Mouse (Mus musculus): Measurements from ENCODE around the gene Asb10. TPM values are rescaled to one million over a fixed set of nuclear protein-coding genes. Genes with fewer than 3 reads are reported as not detected.
A peak's percentile ranks its signal among the peaks of the same experiment; 100 is the strongest.

Gene Asb10
- polyA plus RNA-seq, 1 experiment = 0.42 TPM

- no peak overlapping the region for H3K27ac ChIP-seq (ENCODE audit: insufficient read depth, low read length)
- TF ChIP-seq CTCF (IDR thresholded peaks at IDR 0.05; ENCODE audit: extremely low read depth, insufficient read depth, low read length) = no peak
- no peak for TF ChIP-seq POLR2A (IDR thresholded peaks at IDR 0.05; ENCODE audit: extremely low read depth, insufficient read depth, low read length)
Observed at GRCm38 (mm10) chr5:24537618-24538017, 3.2 kb downstream of the Asb10 start.

DNA sequence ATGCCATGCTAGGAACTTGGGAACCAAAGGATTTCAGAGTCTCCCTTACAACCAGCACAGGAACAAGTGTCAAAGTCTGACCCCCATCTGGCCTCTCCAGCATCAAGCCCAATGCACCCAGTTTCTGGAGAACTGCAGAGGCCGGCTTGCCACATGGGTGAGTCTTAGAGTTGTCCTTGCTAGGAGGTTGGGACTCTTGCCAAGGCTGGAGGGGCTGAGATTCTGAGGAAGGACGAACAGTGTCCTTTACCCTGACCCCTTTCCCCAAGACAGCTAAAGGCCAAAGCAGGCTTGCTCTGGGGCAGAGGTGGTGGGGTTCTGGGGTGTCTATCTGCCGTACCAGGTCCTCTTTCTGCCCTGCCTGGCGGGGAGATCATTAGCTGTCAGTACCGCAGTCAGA is 4.3 kb downstream of the Asb10 start:
- Histone ChIP-seq H3K4me1 (ENCODE audit: control insufficient read depth, insufficient read depth, low read length) (peaks cover 2% of the 10 kb centered on the region; the same call in 1 of the 2 replicates), H3K27ac (ENCODE audit: insufficient read depth, low read length) (no peak overlapping the region), H3K4me3 (ENCODE audit: insufficient read depth, low read length) (no peak overlapping the region)
- TF ChIP-seq POLR2A (IDR thresholded peaks at IDR 0.05; ENCODE audit: extremely low read depth, insufficient read depth, low read length) (no peak), CTCF (IDR thresholded peaks at IDR 0.05; ENCODE audit: extremely low read depth, insufficient read depth, low read length) (no peak)

More at GRCm38 (mm10) chr5:24537618-24538017, 3.2 kb downstream of the Asb10 start:
- H3K4me3 ChIP-seq (ENCODE audit: insufficient read depth, low read length) = no peak overlapping the region
- H3K4me1 ChIP-seq (ENCODE audit: control insufficient read depth, insufficient read depth, low read length) = peaks cover 2% of the 10 kb centered on the region; the same call in 1 of the 2 replicates

DNA sequence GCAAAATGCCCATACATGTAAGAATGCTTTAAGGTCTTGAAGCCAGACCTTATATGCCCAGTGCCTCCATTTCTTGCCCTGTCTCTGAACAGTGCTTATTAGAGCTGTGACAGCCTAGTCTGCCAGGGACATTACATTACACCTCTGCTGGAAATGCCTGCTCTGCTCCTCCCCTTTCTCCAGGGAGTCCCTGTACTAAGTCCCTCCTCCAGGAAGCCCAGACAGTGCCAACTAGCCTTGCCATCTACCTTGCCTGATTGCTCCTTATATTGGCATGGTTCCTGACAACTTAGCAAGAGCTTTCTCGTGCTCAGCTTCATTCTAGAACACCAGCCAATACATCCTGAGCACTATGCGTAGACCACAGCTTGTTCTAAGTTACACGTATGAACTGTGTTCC is 5.0 kb downstream of the Asb10 start:
- Histone ChIP-seq H3K4me3 (ENCODE audit: insufficient read depth, low read length) (no peak overlapping the region), H3K27ac (ENCODE audit: insufficient read depth, low read length) (no peak overlapping the region), H3K4me1 (ENCODE audit: control insufficient read depth, insufficient read depth, low read length) (no peaks in the 10 kb centered on the region)
- TF ChIP-seq CTCF (IDR thresholded peaks at IDR 0.05; ENCODE audit: extremely low read depth, insufficient read depth, low read length) = no peak
- no peak for TF ChIP-seq POLR2A (IDR thresholded peaks at IDR 0.05; ENCODE audit: extremely low read depth, insufficient read depth, low read length)

GRCm38 (mm10) chr5:24534292-24534691 is 6.5 kb downstream of the Asb10 start:
- H3K27ac ChIP-seq (ENCODE audit: insufficient read depth, low read length) = no peak overlapping the region
- H3K4me3 ChIP-seq (ENCODE audit: insufficient read depth, low read length) = no peak overlapping the region
- TF ChIP-seq POLR2A (IDR thresholded peaks at IDR 0.05; ENCODE audit: extremely low read depth, insufficient read depth, low read length) (no peak), CTCF (IDR thresholded peaks at IDR 0.05; ENCODE audit: extremely low read depth, insufficient read depth, low read length) (no peak)
- H3K4me1 ChIP-seq (ENCODE audit: control insufficient read depth, insufficient read depth, low read length) = no peaks in the 10 kb centered on the region

- Histone ChIP-seq H3K4me3 (ENCODE audit: insufficient read depth, low read length) (no peak overlapping the region), H3K27ac (ENCODE audit: insufficient read depth, low read length) (no peak overlapping the region), H3K4me1 (ENCODE audit: control insufficient read depth, insufficient read depth, low read length) (no peaks in the 10 kb centered on the region)
- TF ChIP-seq CTCF (IDR thresholded peaks at IDR 0.05; ENCODE audit: extremely low read depth, insufficient read depth, low read length) = no peak
- TF ChIP-seq POLR2A (IDR thresholded peaks at IDR 0.05; ENCODE audit: extremely low read depth, insufficient read depth, low read length) = no peak
Observed at GRCm38 (mm10) chr5:24533391-24533790, 7.4 kb downstream of the Asb10 start.

GRCm38 (mm10) chr5:24530042-24530689 is 10.6 kb downstream of the Asb10 start:
- no peaks in the 10 kb centered on the region for H3K4me1 ChIP-seq (ENCODE audit: control insufficient read depth, insufficient read depth, low read length)
- no peak overlapping the region for H3K27ac ChIP-seq (ENCODE audit: insufficient read depth, low read length)
- no peak overlapping the region for H3K4me3 ChIP-seq (ENCODE audit: insufficient read depth, low read length)
- TF ChIP-seq CTCF (IDR thresholded peaks at IDR 0.05; ENCODE audit: extremely low read depth, insufficient read depth, low read length) (peak; percentile 100), POLR2A (IDR thresholded peaks at IDR 0.05; ENCODE audit: extremely low read depth, insufficient read depth, low read length) (no peak)

- no peak for TF ChIP-seq POLR2A (IDR thresholded peaks at IDR 0.05; ENCODE audit: extremely low read depth, insufficient read depth, low read length)
- no peak overlapping the region for H3K4me3 ChIP-seq (ENCODE audit: insufficient read depth, low read length)
- no peak overlapping the region for H3K27ac ChIP-seq (ENCODE audit: insufficient read depth, low read length)
- H3K4me1 ChIP-seq (ENCODE audit: control insufficient read depth, insufficient read depth, low read length) = no peaks in the 10 kb centered on the region
Observed at GRCm38 (mm10) chr5:24527780-24528179, 13.0 kb downstream of the Asb10 start.

DNA sequence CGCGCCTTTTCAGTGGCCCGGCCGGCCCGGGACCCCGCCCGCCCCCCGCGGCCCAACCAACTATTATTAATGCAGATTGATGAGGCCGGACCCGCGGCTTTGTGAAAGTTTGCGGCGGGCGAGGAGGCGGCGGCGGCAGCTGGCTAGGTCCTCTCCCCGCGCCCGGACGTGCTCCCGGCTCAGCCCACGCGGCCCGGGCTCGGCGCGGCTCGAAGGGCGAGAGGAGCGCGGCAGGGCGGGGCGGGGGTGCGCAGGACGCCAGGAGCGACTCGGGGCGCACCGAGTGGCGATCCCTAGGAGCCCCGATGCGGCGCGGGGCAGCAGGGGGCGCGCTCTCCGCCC is 13.9 kb downstream of the Asb10 start, which contains the start of gene Gbx1:
Gene Gbx1, minus strand, starts transcription at position 314 of the 342 bp plus-strand sequence.
- Histone ChIP-seq H3K4me1 (ENCODE audit: control insufficient read depth, insufficient read depth, low read length) (no peaks in the 10 kb centered on the region), H3K27ac (ENCODE audit: insufficient read depth, low read length) (no peak within 1 kb of the TSS), H3K4me3 (ENCODE audit: insufficient read depth, low read length) (no peak within 1 kb of the TSS)
- no peak for TF ChIP-seq POLR2A (IDR thresholded peaks at IDR 0.05; ENCODE audit: extremely low read depth, insufficient read depth, low read length)
- TF ChIP-seq CTCF (IDR thresholded peaks at IDR 0.05; ENCODE audit: extremely low read depth, insufficient read depth, low read length) = no peak

DNA sequence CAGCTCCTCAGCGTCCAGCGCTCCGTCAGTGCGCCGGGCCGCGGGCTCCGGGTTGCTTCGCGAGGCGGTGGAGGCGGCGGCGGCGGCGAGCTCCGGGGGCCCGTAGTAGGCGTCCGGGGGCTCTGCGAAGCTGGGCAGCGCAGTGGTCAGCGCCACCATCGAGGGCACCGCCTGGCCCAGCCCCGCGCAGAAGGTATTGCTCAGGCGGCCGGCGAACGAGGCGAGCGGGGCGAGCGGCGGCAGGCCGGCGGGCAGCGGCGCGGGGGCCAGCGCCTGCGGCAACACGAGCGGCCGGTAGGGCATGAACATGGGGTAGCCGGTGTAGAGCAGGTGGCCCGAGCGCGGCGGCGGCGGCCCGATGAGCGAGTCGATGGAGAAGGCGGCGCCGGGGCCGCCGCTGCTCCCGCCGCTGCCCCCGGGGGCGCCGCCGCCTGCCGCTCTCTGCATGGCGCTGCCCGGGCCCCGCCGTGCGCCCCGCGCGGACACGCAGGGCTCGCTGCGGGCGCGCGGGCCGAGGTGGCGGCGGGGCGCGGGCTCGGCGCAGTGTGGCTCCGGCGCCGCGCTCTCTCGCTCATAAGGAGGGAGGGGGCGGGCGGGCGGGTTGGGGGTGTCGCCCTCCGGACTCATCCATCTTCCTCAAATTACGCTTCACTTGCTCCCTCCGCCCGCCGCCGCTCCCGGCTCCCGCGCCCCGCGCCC is 14.4 kb downstream of the Asb10 start:
- TF ChIP-seq CTCF (IDR thresholded peaks at IDR 0.05; ENCODE audit: extremely low read depth, insufficient read depth, low read length) (no peak), POLR2A (IDR thresholded peaks at IDR 0.05; ENCODE audit: extremely low read depth, insufficient read depth, low read length) (no peak)
- Histone ChIP-seq H3K4me1 (ENCODE audit: control insufficient read depth, insufficient read depth, low read length) (no peaks in the 10 kb centered on the region), H3K4me3 (ENCODE audit: insufficient read depth, low read length) (no peak overlapping the region), H3K27ac (ENCODE audit: insufficient read depth, low read length) (no peak overlapping the region)
